Mouse (Mus musculus) bone marrow, adult 2 months (tissue): ENCODE results near the gene Srcin1.

Experiments used
- CTCF ChIP-seq: fragments of 200-500 bp; IDR thresholded peaks from 2 replicates; pipeline ENCODE4 v1.5.1; 2011; ENCODE audit warnings: low read length, control low read depth; ENCODE audit not compliant: control insufficient read depth, insufficient read depth
- POLR2A ChIP-seq: fragments of 200-500 bp; IDR thresholded peaks from 2 replicates; pipeline ENCODE4 v1.6.1; 2011; ENCODE audit warnings: low read depth, mild to moderate bottlenecking, control low read depth, low read length, borderline replicate concordance; ENCODE audit not compliant: control insufficient read depth

GRCm38 (mm10) chr11:97618368-97618767 is 42.4 kb upstream of the Srcin1 start:
- TF ChIP-seq CTCF (no peak), POLR2A (no peak)
